Mouse (Mus musculus): ENCODE results near the gene Ubl3. TPM values are rescaled to one million over a fixed set of nuclear protein-coding genes. Genes with fewer than 3 reads are reported as not detected.

Ubl3 gene
- polyA plus RNA-seq, 1 experiment = 113 TPM

DNA sequence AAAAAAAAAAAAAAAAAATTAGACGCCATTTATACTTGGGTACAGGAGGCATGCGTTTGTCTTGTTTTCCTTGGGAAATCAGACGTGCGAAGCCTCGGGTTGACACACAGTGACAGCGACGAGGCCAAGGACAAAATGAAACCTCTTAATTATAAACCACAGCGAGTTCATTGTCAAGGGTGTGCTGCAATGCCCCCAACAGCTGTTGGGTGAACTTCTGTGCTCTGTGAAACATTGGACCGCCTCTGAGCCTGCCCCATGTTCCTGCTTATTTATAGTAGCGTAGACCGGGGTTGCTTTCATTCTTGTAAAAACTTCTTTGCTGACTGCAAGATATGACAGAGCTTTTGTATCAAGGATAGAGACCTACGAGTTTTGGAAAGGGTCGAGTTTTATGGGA, 16.9 kb upstream of the Ubl3 start:
- TF ChIP-seq CTCF (IDR thresholded peaks at IDR 0.05; ENCODE audit: insufficient read depth, low read length) (no peak), POLR2A (IDR thresholded peaks at IDR 0.05; ENCODE audit: borderline replicate concordance, extremely low read depth, low read depth, low read length) (no peak)
- DNase-seq = no peak
- 61% methylated on average over 13 of the region's 13 CpGs for WGBS
- Histone ChIP-seq H3K4me3 (replicated peaks; ENCODE audit: extremely low read depth, low read depth, low read length) (no peak overlapping the region), H3K4me1 (ENCODE audit: control insufficient read depth, insufficient read depth, low read length) (no peaks in the 10 kb centered on the region)

DNA sequence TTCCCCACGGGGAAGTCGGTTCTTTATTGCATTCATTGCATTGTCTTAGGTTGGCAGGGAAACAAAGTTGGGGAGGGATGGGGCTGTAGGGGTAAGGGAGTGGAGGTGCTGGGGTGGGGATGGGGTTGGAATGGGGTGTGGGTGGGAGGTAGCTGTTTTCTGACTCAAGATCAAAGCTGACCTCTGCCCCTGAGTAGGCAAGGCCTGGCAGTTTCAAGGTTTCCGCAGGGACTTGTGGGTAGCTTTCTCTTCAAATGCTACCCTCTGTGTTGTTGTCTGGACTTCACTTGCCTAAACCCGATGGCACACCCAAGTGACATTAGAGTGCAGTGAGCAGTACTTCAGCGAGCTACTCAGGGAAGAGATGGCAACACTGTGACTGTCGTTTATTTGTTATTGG, 13.0 kb upstream of the Ubl3 start:
- DNase-seq = no peak
- TF ChIP-seq CTCF (IDR thresholded peaks at IDR 0.05; ENCODE audit: insufficient read depth, low read length) (no peak), POLR2A (IDR thresholded peaks at IDR 0.05; ENCODE audit: borderline replicate concordance, extremely low read depth, low read depth, low read length) (no peak)
- WGBS = 55% methylated on average over 6 of the region's 6 CpGs
- H3K4me3 ChIP-seq (replicated peaks; ENCODE audit: extremely low read depth, low read depth, low read length) = no peak overlapping the region
- H3K4me1 ChIP-seq (ENCODE audit: control insufficient read depth, insufficient read depth, low read length) = no peaks in the 10 kb centered on the region

DNA sequence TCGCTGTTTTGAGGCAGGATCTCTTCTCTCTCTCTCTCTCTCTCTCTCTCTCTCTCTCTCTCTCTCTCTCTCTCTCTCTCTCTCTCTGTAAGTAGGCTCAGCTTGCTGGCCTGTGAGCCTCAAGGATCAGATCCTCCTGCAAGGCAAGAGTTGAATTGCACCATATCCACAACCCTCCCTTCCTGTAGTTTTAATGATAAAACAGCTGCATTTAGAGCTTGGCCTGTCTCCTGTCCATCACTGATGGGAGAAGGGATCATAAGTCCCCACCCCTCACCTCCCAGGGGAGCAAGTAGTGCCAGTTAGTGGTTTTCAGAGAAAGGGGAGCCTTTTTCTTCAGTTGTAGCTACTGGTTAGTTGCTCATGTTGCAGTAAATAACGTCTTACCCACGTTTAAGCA, 11.5 kb upstream of the Ubl3 start:
- no peak for DNase-seq
- WGBS = 80% methylated on average over 3 of the region's 3 CpGs
- TF ChIP-seq CTCF (IDR thresholded peaks at IDR 0.05; ENCODE audit: insufficient read depth, low read length) = no peak
- TF ChIP-seq POLR2A (IDR thresholded peaks at IDR 0.05; ENCODE audit: borderline replicate concordance, extremely low read depth, low read depth, low read length) = no peak

DNA sequence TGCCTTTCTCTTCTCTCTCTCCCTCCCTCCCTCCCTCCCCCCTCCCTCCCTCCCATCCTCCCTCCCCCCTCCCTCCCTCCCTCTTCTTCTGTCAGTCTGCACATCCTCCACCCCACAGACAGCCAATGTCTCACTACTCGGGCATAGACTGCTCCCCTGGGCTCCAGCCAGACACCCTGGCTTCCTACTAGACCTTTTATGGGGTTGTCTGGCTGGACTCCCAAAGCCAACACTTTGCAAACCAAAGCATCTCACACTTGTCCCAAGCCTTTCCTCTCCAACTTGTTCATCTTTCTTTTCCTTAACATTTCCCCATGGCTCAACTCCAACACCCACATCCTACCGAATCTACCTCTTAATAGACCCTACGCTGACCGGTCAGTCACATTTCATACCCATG, 10.7 kb upstream of the Ubl3 start:
- TF ChIP-seq CTCF (IDR thresholded peaks at IDR 0.05; ENCODE audit: insufficient read depth, low read length) (no peak), POLR2A (IDR thresholded peaks at IDR 0.05; ENCODE audit: borderline replicate concordance, extremely low read depth, low read depth, low read length) (no peak)
- Histone ChIP-seq H3K4me1 (ENCODE audit: control insufficient read depth, insufficient read depth, low read length) (no peaks in the 10 kb centered on the region), H3K4me3 (replicated peaks; ENCODE audit: extremely low read depth, low read depth, low read length) (no peak overlapping the region)
- WGBS = 61% methylated on average over 4 of the region's 4 CpGs
- no peak for DNase-seq

More for the DNA sequence above, 11.5 kb upstream of the Ubl3 start:
- Histone ChIP-seq H3K4me3 (replicated peaks; ENCODE audit: extremely low read depth, low read depth, low read length) (no peak overlapping the region), H3K4me1 (ENCODE audit: control insufficient read depth, insufficient read depth, low read length) (no peaks in the 10 kb centered on the region)

DNA sequence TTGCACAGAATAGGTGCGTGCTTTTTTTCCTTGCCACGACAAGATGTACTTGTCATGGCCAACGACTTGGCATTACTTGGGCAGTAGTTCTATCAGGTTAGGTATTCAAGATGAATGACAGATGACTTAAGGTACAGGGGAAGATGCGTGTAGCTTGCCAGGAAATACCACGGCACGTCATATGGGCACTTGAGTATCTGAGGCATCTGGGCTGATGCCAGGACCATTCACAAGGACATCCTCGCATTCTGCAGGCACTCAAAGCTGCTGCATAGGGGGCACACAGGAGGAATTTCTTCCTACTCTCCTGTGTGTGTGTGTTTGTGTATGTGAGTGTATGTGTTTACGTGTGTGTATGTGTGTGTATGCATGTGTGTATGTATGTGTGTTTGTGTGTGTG, 9.6 kb upstream of the Ubl3 start:
- no peak for TF ChIP-seq CTCF (IDR thresholded peaks at IDR 0.05; ENCODE audit: insufficient read depth, low read length)
- no peak for TF ChIP-seq POLR2A (IDR thresholded peaks at IDR 0.05; ENCODE audit: borderline replicate concordance, extremely low read depth, low read depth, low read length)
- WGBS = 56% methylated on average over 8 of the region's 8 CpGs
- no peak overlapping the region for H3K4me3 ChIP-seq (replicated peaks; ENCODE audit: extremely low read depth, low read depth, low read length)
- no peak for DNase-seq
- no peaks in the 10 kb centered on the region for H3K4me1 ChIP-seq (ENCODE audit: control insufficient read depth, insufficient read depth, low read length)

DNA sequence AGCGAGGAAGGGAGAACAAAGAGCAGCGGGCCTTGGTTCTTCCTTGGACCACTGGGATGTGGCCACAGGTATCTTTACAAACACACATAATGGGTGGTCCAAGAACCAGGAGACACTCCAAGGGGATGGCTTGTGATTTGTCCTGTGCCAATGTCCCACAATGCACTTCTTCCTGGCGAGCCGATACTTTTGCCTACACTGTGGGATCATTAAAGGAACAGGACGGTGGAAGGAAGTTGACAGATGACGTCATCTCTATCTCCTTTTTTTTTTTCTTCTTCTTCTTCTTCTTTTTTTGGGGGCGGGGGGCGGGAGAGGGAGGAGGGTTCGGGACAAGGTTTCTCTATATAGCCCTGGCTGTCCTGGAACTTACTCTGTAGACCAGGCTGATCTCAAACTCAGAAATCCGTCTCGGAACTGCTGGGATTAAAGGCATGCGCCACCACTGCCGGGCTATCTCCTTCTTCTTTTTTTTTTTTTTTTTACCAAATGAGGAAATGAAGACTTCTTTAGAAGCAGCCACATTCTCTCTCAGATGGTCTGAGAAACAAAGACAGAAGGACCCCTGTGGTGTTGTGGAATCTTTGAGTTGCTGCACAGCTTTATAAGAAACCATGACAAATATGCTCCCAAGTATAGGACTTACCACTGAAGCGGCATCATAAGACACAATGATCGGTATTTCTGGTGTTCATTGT, 6.8 kb upstream of the Ubl3 start:
- Histone ChIP-seq H3K4me3 (replicated peaks; ENCODE audit: extremely low read depth, low read depth, low read length) (no peak overlapping the region), H3K4me1 (ENCODE audit: control insufficient read depth, insufficient read depth, low read length) (no peaks in the 10 kb centered on the region)
- DNase-seq = no peak
- no peak for TF ChIP-seq POLR2A (IDR thresholded peaks at IDR 0.05; ENCODE audit: borderline replicate concordance, extremely low read depth, low read depth, low read length)
- no peak for TF ChIP-seq CTCF (IDR thresholded peaks at IDR 0.05; ENCODE audit: insufficient read depth, low read length)
- WGBS = 67% methylated on average over 15 of the region's 15 CpGs

DNA sequence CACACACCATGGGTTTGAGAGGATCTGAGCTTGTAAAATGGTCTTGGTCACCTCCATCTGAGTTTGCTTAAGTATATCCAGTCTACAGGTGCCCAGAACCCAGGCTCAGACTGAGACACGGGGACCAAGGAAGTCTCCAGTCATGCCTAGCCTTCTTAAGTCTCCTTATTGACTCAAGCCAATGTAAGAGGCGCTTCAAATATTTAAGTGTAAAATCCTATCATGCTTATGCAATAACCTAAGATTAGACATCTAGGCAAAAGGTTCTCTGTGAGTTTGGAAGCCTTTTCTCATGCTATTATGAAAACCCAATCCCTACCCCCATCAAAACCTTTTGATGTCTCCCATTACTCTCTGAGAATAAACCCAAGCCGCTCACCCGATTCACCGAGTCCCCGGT, 5.9 kb upstream of the Ubl3 start:
- no peak for DNase-seq
- Histone ChIP-seq H3K4me1 (ENCODE audit: control insufficient read depth, insufficient read depth, low read length) (no peaks in the 10 kb centered on the region; the same call in 1 of the 2 replicates), H3K4me3 (replicated peaks; ENCODE audit: extremely low read depth, low read depth, low read length) (no peak overlapping the region)
- no peak for TF ChIP-seq POLR2A (IDR thresholded peaks at IDR 0.05; ENCODE audit: borderline replicate concordance, extremely low read depth, low read depth, low read length)
- no peak for TF ChIP-seq CTCF (IDR thresholded peaks at IDR 0.05; ENCODE audit: insufficient read depth, low read length)
- 82% methylated on average over 6 of the region's 6 CpGs for WGBS

DNA sequence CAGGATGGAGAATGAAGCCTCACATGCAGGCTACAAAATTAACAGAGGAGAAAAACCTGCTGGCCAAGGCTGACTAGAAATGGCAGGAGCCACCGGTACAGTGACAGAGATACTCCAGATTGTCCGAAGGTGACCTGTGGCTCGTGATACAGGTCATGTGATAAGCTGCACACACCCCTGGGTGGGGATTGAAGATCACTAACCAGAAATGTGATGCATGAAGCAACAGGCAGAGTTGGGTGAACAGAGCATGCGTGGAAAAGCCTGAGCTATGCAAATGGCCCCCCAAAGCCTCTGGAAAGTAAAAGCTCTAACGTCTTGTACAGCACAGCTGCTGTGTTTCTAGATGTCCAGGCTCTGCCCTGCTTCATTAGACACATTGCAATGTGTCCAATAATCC, 3.9 kb upstream of the Ubl3 start:
- H3K4me3 ChIP-seq (replicated peaks; ENCODE audit: extremely low read depth, low read depth, low read length) = no peak overlapping the region
- H3K4me1 ChIP-seq (ENCODE audit: control insufficient read depth, insufficient read depth, low read length) = no peaks in the 10 kb centered on the region; the same call in 1 of the 2 replicates
- no peak for TF ChIP-seq CTCF (IDR thresholded peaks at IDR 0.05; ENCODE audit: insufficient read depth, low read length)
- no peak for TF ChIP-seq POLR2A (IDR thresholded peaks at IDR 0.05; ENCODE audit: borderline replicate concordance, extremely low read depth, low read depth, low read length)
- whole genome bisulfite sequencing = 63% methylated on average over 5 of the region's 5 CpGs
- no peak for DNase-seq

DNA sequence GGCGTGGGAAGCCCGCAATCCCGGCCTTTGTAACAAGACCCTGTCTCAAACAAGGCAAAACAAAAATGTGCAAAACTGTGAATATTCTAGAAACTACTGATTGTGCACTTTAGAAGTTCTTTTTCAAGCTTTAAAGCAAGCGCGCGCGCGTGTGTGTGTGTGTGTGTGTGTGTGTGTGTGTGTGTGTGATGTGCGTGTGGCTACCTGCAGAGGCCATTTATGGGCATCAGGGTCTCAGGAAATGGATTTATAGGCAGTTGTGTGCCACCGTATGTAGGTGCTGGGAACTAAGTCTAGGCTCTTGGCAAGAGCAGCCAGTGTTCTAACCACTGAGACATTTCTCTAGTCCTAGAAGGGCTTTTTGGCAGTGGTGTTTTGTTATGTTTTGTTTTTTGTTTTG, 2.6 kb upstream of the Ubl3 start:
- WGBS = 82% methylated on average over 10 of the region's 10 CpGs

DNA sequence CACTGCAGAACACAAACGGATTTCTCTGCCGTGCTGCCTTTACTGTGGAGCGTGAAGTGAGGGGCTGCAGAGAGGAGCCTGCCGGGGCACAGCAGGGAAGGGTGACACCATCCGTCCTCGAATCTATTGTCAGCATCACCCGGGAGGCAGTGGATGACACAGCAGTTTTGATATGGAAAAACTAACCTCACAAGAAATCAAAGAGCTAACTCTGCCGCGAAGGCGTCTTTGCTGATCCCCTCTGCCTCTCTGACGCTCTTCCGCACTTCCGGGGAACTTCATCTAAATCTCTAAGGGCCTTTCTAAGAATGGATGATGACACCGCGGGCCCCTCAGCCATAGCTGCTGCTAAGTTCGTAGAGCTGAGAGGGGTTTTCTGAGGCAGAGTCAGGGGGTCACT, 2.1 kb upstream of the Ubl3 start:
- Histone ChIP-seq H3K4me1 (ENCODE audit: control insufficient read depth, insufficient read depth, low read length) (peaks cover 4% of the 10 kb centered on the region), H3K4me3 (replicated peaks; ENCODE audit: extremely low read depth, low read depth, low read length) (no peak overlapping the region)
- DNase-seq = no peak
- 19% methylated on average over 16 of the region's 16 CpGs for WGBS
- TF ChIP-seq POLR2A (IDR thresholded peaks at IDR 0.05; ENCODE audit: borderline replicate concordance, extremely low read depth, low read depth, low read length) = no peak
- TF ChIP-seq CTCF (IDR thresholded peaks at IDR 0.05; ENCODE audit: insufficient read depth, low read length) = no peak

More for the DNA sequence above, 2.6 kb upstream of the Ubl3 start:
- DNase-seq = no peak
- Histone ChIP-seq H3K4me3 (replicated peaks; ENCODE audit: extremely low read depth, low read depth, low read length) (no peak overlapping the region), H3K4me1 (ENCODE audit: control insufficient read depth, insufficient read depth, low read length) (peaks cover 2% of the 10 kb centered on the region)
- TF ChIP-seq CTCF (IDR thresholded peaks at IDR 0.05; ENCODE audit: insufficient read depth, low read length) (no peak), POLR2A (IDR thresholded peaks at IDR 0.05; ENCODE audit: borderline replicate concordance, extremely low read depth, low read depth, low read length) (no peak)

Data from lung, adult 2 months (tissue).